Mouse (Mus musculus): Measurements from ENCODE around the gene Zswim4.

Zswim4 gene

DNA sequence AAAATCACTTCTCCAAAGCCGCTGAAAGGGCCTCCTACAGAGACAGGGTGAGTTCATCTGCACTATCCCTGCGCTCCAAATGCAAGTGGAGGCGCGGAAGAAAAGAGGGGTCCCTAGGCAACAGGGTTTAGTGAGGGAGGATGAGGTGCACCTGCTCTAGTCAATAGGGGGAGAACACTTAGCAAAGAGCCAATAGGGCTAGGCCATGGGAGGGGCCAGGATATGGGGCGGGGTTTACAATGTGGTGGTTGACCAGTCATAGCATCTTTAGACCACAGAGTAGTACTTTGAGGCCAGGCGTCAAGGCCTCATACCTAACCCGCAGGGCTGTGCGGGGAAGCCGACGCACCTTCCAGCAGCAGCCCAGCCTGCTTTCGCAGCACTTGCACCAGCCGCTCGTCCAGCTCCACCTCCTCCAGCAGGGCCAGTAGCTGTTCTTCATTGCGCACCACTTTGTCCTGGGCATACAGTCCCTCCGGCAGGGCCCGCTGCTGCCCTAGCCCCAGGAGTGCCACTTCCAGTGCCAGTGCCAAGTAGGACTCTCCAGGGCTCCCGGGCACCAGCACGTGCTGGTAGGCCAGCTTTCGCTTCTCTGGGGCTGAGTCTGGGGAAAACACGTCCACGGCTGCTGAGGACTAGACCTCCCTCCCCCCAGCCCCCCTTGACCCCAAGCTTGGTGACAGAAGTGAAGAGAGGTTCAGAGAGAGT is 13.4 kb downstream of the Zswim4 start:
- DNase-seq (ENCODE audit: low spot score in 2 of 2), result no peak

DNA sequence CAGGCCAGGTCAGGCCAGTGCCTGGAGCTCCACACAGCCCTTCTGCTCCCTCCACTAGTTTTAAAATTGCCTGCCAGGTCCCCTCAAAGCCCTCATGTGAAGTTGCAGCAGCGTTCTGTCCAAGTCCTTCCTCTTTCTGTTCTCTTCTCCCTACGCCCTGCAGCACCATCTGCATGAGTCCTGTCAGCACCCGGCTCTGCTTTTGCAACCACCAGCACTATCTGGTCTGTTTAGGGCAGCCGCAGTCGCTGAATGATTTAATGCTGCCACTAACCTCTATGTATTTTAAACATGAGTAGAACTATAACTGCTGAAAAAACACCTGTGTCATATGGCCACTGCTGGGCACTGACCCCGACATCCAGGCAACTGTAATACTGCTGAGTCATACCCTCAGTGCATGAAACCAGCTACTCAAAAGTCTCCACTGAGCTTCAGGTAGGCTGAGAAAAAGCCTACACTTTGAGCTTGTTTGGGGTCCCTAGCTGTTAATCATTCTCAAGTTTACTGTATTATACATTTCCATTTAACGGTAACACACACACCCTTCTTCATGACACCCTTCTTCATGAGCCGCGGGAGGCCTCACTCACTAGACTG is 14.2 kb downstream of the Zswim4 start:
- DNase-seq (ENCODE audit: low spot score in 2 of 2), result no peak

DNA sequence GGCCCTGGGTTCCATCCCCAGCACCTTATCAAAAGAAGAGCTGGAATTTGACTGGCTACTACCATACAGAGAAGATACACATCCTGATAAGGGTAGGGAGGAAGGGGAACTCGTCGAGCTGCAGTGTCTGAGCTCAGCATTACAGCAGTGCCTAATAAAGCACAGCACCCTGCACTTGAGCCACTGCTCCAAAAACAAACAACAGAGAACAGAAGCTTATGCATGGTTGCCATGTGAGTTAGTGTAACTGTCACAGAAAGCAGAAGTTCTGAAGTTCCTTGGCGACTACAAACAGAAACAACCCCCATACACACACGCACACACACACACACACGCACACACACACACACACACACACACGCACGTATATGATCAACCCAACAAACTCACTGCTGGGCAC is 16.8 kb downstream of the Zswim4 start:
- DNase-seq (ENCODE audit: low spot score in 2 of 2), result no peak

DNA sequence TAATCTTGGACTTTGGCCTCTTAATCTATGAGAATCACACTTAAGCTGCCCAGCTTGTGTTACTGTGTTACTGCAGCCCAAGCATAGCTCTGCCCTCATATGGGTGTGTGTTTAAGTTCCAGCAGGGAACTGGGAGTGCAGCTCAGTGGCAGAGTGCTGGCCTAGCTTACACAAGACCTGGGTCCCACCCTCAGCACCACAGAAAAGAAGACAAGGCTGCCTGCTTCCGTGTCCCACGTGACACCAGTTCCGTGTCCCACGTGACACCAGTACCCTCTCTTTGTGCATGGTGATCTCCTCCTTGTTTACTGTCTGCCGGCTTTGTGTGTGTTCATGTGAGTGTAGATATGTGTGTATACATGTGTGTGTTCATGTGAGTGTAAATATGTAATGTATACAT is 18.7 kb downstream of the Zswim4 start:
- DNase-seq (ENCODE audit: low spot score in 2 of 2), result no peak

DNA sequence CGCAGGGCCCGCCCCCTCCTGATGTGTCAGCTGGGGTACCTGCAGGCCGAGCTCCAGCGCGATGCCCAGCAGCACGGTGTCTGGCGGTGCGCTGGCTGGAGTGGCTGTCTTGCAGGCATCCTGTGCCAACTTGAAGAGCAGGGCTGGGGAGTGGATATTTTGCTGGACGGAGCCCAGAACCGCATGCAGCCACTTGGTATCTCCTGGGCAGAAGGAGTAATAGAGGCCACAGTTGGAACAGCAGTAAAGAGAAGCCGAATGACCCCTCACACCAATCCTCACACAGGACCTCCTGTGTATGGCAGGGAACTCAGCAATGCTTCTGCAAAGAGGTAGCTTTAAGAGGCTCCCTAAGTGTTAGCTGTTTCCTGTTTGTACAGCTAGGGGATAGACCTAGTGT is 19.6 kb downstream of the Zswim4 start:
- DNase-seq (ENCODE audit: low spot score in 2 of 2), result no peak

DNA sequence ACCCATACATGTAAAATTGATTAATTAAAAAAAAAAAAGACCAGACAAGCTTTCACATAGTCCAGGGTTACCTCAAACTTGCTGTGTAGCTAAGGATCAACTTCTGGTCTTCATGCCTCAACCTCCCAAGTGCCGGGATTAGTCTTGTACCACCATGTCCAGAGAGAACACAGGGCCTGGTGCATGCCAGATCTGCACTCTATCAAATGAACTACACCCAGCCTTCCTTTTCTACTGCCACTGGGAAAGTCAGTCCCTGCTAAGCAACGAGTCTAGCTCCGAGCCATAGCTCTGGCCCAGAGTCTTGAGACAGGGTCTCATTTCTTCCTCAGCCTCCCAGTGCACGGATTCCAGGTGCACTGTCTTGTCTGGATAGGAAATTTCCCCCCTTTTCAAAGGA is 23.6 kb downstream of the Zswim4 start:
- DNase-seq (ENCODE audit: low spot score in 2 of 2), result no peak

DNA sequence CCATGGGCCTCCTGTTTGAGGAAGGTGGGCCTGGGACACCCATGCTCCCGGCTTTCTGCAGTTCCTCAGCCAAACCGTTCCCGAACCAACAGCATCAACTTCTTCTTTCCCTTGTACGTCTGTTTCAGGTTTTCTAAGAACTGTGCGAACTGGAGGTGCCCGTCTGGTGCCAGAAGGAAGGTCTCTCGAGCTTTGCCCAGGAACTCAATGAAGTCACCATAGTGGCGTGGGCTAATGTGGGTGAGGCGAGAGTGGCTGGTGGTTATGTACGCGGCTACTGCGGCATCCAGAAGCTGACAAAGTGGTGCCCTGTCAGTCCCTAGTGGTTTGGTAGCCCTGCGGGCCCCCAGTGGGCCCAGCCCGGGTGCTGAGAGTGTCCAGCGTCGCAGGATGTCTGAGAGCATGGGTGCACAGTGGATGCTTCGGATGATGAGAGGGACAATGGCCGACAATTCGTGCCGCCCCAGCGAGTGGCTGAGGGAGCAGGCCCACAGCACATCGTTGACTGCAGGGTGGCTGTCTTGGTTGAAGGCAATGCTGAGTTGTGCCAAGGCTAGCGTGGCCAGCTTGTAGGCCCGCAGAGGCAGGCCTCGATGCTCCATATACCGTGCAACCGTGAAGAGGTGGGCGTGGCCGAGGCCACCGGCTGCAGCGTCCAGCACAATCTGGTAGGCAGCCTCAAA is 24.8 kb downstream of the Zswim4 start:
- DNase-seq (ENCODE audit: low spot score in 2 of 2), result no peak

DNA sequence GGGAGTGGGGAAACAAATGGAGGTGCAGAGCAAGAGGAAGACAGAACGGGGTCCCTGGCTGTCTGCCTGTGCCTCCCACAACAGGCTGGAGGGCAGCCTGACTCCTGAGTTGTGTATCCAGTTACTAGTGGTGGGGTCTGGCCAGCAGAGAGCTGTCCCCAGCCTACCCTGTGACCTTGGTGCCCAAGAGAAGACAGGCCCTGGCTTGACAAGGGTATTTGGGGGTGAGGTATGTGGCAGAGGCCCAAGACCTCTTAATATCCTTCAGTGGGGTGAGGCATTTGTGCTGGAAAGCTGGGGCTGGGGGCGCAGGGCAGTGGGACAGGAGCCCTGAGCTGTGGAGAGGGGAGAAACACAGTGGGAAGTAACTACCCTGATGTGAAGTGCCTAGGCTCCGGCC is 25.7 kb downstream of the Zswim4 start:
- DNase-seq (ENCODE audit: low spot score in 2 of 2), result no peak

DNA sequence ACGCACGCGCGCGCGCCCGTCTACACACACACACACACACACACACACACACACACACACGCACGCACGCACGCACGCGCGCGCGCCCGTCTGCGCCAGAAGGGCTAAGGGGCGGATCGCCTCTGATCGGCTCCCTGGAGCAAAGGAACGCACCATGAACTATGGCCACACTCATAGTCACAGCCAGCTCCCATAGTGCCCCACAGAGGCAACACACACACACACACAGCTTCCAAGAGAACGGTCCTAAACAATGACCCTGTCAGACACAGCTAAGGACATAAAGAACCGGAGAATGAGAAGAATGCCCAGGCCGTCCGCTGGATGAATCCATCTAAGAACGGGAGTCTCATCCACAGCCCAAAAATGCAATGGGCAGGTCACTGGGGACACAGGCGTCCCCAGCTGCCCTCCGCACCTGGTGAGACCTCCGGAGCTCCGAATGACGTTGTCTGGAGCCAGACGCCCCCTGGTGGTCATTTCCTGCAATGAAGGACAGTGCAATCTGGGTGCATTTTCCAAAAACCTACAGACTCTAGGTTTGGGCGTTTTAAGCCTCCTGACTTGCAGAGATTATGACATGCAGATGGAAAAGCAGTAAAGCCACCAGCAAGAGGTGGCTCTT is 26.6 kb downstream of the Zswim4 start:
- peak; percentile 84 to 90 for DNase-seq (ENCODE audit: low spot score in 2 of 2)

DNA sequence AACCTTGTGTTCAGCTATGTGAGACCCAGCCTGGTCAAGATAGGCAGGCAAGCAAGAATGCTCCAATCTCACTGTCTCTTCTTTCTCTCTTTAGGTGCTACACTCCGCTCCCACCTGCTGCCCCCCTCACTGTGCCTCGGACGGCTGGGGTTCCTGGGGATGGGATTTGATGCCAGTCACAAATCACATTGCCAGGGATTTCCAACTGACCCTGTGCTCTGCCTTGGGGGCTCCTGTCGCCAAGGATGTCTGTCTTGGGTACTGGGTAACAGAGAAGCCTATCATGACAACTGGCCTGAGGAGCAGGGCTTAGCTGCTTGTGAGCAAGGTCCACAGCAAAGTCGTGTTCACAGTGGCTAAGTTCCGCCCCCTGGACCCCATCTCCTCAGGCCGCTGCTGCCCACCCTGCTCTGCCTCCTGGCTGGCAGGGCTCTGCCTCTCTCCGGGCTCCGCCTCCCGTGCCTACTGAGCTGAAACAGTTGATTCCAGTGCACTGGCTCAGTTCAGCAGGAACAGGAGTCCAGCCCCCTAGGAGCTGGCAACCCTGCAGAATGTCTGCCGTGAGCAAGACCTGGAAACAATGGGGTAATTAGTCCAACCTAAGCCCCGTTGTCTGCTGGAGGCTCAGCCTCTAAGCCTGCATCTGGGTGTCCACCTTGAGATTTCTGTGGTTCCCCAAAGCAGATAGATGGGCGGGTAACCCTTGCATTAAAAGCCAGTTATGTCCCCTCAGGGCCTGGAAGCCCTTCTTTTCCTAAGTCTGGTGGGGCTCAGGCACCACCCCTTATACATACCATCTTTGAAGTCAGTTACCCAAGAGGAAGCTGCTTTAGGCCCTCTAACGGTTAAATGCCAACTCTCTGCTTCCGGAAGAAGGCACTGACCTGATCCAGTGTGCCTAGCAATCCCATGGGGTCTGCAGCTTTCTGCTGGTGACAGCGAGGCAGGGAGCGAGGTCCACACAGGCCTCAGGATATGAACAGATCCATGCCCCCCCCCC is 28.2 kb downstream of the Zswim4 start:
- no peak for DNase-seq (ENCODE audit: low spot score in 2 of 2)

DNA sequence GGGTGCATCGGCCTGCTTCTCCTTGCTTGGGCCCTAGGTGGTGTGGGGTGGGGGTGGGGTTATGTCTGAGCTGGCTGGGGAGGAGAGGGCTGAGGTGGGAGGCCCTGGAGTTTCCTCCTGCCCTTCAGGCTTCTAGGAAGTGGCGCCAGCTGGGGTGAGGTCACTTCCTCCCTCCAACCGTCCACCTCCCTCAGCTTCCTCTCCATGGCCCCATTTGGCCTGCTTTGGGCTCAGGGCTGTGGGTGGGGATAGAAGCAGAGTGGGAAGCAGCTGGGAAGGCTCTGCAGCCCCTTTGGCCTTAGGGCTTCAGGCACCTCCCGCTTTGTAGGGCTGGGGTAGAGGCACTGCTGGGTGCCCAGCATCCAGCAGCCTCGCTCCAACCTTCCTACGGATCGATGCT is 29.0 kb downstream of the Zswim4 start:
- no peak for DNase-seq (ENCODE audit: low spot score in 2 of 2)

DNA sequence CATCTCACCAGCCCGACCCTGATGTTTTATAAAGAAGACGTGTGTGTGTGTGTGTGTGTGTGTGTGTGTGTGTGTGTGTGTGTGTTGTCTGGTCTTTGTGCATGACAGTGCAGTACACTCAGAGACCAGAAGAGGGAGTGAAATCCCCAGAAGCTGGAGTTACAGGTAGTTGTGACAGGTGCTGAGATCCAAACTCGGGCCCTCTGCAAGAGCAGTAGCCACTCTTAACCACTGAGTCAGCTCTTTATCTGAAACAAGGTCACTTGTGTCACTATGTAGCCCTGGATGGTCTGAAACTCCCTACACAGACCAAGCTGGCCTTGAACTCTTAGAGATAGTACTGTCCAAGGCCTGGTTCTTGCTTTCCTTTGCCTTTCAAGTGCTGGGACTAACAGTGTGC is 30.2 kb downstream of the Zswim4 start:
- no peak for DNase-seq (ENCODE audit: low spot score in 2 of 2)

DNA sequence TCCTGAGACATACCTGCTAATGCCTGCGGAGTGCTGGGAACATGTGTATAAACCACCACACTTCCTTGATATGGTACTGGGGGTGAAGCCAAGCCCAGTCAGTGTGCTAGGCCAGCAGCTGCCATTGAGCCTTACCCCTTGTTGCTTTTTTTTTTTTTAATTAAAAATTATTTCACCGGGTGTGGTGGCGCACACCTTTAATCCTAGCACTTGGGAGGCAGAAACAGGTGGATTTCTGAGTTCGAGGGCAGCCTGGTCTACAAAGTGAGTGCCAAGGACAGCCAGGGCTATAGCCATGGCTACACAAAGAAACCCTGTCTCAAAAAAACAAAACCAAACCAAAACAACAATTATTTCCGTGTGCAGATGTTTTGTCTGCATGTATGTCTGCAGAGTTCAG is 31.8 kb downstream of the Zswim4 start:
- no peak for DNase-seq (ENCODE audit: low spot score in 2 of 2)

DNA sequence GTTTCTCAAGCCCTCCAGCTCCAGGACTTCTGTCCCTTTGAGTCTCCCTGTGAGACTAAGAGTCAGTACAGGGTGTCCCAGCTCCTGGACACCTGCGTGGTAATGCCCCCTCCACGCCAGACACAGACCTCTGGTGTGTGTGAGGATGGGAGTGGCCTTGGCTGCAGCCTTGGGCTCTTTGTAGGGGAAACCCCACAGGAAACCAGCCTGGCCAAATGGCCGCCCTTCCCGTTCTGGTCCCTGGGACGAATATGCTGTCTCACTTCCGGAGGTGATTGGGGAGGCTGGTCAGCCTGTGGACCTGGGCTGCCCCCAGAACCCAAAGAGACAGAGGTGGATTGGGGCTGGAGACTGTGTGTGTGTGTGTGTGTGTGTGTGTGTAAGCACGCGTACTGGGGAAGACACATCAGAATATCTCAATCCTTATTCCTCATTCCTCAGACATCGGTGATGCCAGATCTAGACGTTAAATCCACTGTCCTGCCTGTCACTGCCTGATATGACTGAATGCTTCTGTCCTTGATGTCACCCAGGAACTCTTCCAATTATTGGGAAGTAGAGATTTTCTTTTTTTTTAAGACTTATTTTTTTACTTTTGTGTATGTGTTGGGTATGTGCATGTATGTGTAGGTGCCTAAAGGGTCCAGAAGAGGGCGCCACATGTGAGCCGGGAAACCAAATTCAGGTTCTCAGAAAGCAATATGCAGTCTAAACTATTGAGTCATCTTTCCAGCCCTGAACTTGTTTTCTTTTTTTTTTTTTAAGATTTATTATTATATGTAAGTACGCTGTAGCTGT is 32.7 kb downstream of the Zswim4 start:
- no peak for DNase-seq (ENCODE audit: low spot score in 2 of 2)

DNA sequence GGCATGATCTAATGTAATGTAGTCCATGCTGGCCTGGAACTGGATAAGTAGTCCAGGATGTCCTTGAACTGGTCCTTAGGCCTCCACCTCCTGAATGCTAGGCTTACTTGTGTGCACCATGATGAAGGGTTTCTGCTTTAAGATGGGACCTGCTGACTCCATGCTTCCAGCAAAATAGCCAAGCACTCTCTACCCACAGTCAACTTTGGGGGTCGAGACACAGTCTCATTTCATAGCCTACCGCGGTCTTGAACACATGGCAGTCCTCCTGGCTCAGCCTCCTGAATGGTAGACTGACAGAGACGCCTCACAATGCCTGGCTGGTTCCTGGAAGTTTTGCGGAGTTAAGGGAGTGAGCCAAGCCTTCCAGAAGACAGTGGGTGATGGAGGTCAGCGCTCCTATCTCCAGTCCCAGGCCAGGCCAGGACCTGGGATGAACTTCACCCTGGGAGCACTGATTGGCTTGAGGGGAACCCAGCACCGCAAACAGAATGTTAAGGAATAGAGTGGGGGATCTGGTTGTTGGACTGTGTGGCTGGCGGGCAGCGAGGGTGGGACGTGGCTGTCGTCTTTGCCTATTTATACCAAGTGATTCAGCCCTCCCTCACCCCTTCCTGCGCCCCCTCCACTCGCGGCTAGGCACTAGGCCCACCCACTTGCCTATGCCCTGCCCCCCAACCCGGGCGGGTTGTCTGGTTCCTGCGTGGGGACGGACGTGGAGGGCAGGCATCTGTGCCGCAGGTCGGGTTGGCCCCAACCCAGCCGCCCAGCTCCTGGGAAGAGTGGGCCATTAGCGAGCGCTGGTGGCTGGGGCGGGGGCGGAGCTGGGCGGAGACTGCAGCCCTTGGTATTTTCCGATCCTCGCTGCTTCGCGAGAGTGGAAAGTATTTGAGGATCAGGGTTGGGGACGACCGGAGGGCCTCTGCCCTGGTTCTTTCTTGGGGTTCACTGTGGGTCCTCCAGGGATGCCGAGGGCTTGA is 33.6 kb downstream of the Zswim4 start:
- peak; percentile 70 to 81 for DNase-seq (ENCODE audit: low spot score in 2 of 2)

DNA sequence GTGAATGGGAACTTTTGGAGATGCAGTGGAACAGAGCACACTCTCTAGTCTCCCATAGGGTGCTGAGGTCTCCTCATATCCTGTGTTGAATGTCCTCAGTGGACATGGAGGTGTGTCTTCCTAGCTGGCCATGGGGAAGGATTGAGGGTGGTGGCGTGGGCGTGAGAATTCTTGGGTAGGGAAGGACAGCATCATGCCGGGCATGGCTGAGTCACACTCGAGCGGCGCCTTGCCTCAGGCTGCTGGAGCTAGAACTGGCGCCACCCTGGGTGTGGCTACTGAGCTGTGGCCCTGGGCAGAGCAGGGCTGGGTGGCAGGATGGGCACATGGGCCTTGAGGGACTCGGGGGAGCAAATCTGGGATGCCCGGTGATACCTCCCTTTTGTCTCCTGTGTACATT is 34.4 kb downstream of the Zswim4 start:
- peak in 1 of 2 experiments; percentile 61 for DNase-seq (ENCODE audit: low spot score in 2 of 2)

DNA sequence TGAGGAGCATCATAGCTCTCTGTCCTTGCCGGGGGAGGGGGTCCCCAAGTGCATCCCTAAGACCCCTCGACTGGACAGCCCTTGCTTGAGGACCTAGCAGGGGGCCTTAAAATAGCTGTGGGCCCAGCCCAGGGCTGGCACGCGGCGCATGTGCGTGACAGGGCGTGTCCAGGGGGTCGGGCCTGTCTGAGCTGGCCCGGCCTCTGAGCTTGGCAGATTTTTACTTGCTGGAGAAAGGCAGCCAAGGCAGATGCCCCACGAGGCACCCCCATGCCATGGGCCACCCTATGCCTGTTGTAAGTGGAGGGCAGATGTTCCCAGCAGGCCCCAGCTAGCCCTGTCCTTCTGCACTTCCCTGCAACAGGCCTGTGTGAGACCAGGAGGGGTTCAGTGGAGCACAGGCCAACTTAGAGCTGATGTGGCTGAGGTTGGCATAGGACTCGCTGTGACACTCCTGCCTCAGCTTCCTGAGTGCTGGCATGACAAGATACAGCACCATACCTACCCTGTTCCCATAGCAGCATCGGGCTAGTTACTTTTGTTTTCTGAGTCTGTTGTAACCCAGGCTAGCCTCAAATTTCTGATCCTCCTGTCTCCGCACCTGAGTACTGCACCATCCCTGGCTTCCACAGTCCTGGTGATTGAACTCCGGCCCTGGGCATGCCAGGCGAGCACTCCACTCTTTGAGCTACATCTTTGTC is 35.2 kb downstream of the Zswim4 start:
- DNase-seq (ENCODE audit: low spot score in 2 of 2), result no peak

DNA sequence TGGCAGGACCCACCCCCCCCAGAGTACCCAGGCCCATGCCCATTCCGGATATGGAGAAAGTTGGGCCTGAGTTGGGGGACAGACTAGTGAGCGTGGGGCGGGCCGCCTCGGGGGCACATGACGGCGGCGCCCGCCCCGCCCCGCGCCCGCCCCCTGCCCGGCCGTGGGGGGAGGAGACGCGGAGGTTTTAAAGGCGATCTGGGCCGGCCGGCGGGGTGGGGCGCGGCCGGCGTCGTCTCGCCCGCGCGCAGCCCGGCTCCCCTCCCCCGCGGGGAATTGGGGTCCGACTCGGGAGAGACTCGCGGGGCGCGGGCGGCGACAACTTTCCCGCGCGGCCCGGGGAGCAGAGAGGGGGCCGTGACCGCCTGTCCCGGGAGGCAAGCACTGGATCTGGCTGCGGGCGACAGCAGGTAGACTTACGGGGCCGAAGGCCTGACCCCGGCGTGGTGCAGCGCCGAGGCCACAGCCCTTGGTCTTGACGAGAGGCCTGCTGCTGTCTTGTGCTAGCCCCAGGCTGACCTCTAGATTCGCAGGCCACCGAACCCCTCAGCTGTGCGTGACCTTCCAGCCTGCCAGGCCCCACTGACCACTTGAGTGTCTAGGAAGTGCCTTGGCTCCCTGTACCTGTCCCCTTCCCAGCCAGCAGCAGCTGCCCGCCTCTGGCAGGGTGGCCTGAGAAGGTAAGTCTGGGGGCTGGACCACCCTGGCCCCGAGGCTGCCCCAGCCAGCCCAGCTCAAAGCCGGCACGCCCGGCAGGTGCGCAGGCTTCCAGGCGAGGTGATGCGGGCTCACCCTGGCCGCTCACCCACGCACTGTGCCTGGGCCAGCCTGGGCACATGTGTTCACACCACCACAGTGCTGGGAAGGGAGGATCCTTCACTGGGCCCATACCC is 36.0 kb downstream of the Zswim4 start:
- DNase-seq (ENCODE audit: low spot score in 2 of 2), result no peak

Measured in frontal cortex, postnatal 36 days (tissue).